Mouse (Mus musculus) kidney, postnatal 25 days (tissue): ENCODE data around the gene Tex52.

Source experiments
- DNase-seq, 2 experiments: peaks; one replicate each; pipeline ENCODE4 v3.0.0; 2021; ENCODE audit warnings: mixed read lengths in 2 of 2

Gene Tex52

GRCm38 (mm10) chr6:128375192-128375591 is at the start of gene Tex52, which contains the start of gene Gm44596:
Gene Tex52 (plus strand): TSS chr6:128375456.
Gene Gm44596 (plus strand): TSS chr6:128375503.
- DNase-seq = peak; percentile 33 to 56

DNA sequence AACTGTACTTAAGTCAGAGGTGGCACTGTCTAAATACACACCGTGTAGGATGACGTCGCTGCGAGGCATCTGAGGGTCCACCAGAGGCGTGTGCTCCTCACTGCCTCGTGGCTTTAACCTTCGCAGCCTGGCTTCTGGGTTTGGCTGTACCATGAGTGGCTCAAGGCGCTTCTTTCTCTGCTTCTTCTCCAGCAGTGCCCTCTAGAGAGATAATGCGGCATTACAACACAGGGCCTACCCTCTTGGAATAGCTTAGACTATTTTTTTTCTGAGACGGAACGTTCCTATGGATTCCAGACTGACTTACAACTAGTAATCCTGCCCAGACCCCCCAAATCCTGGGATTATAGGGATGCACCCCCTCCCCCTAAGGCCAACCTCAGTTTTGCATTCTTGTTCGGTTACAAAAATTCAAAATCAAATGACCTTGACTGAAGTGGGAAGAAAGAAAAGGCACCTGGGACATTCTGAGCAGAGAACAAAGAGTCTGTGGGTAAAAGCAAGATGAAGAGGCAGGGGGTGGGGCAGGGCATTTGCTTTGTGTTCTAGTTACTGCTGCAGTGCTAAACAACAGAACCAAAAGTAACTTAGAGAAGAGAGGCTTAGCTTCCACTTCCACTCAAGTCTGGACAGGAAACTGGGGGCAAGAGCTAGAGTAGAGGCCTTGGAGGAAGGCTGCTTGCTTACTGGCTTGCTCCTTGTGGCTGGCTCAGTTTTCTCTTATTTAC is 40.7 kb upstream of the Tex52 start:
- peak; percentile 70 to 87 for DNase-seq

GRCm38 (mm10) chr6:128337467-128337866 is 37.8 kb upstream of the Tex52 start:
- peak; percentile 58 to 73 for DNase-seq

DNA sequence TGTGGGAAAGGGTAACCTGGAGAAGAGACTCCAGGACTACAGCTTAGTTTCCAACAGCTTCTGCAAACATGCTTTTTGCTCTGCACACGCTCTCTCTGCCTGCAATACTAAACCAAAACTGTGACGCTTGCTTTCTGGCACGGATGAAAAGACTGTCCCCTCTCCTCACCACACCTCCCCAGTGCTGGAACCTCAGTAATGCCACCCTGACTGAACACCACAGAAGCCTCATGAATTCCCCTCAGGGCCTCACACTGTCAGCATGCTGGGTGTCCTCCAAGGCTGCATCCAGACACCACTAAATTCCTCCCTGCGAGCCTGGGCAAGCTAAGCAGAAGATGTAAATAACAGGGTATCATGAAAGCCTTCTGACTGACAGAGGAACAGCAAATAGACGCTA is 36.4 kb upstream of the Tex52 start:
- no peak for DNase-seq

- no peak for DNase-seq
Observed at GRCm38 (mm10) chr6:128341956-128342723, 33.1 kb upstream of the Tex52 start.

- no peak for DNase-seq
Observed at GRCm38 (mm10) chr6:128345623-128346022, 29.6 kb upstream of the Tex52 start.

- DNase-seq = no peak
Observed at GRCm38 (mm10) chr6:128346782-128347181, 28.5 kb upstream of the Tex52 start.

- DNase-seq = no peak
Observed at GRCm38 (mm10) chr6:128349711-128350110, 25.5 kb upstream of the Tex52 start.

- DNase-seq = no peak
Observed at GRCm38 (mm10) chr6:128354140-128354539, 21.1 kb upstream of the Tex52 start.

DNA sequence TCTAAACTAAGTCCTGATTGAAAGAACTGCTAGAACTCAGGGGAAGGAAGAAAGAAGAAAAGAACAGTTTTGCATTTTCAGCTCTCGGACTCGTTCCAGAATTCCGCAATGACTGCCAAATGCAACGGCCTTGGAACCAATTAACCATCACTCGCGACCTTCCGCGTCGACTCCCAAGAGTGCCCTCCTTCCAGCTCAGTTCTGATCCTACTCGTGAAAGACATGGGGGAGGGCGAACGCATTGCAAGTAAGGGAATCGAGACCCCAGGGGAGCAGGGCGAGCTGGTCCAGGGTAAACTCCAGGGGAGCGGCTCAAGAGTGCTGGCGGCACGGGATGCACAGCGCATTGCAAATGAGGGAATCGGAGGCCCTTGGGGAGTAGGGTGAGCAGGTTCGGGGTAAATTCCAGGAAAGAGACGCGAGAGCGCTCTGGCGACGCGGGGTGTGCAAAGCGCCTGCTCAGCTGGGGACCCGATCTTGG is 20.0 kb upstream of the Tex52 start:
- peak; percentile 68 to 74 for DNase-seq

DNA sequence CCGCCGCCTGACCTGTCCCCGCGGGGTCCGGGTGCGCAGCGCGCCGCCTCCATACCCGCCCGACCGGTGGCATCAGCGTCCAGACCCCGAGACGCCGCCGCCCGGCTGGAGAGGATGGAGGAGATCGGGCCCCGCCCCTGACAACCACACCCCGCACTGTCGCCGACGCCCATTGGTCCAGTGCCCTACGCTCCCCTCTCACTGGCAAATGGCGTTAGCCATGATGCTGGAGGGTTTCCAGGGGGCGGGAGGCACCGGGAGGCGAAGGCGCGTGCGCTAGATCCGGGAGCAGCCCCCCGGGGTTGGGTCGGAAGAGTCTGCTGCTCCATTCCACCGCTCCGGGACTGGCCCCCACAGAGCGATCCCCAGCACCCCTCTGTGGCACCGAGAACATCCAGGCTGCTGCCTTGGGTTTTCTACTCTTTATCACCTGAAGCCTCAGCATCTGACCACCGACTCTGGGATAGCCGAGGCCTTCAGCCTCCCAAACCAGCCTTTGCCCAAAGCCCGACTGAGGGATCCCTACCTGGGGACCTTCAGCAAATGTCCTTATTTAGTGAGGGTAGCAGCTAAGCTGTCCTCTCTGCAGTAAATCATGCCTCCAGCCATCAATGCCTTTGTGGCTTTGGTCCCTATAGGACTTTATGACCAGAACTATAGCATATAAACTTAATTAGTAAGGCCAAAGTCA is 19.4 kb upstream of the Tex52 start, which contains the start of gene Tulp3:
TSS of gene Tulp3 (minus strand) at position 126 of the 691 bp plus-strand sequence.
- DNase-seq = peak; percentile 98 to 99

DNA sequence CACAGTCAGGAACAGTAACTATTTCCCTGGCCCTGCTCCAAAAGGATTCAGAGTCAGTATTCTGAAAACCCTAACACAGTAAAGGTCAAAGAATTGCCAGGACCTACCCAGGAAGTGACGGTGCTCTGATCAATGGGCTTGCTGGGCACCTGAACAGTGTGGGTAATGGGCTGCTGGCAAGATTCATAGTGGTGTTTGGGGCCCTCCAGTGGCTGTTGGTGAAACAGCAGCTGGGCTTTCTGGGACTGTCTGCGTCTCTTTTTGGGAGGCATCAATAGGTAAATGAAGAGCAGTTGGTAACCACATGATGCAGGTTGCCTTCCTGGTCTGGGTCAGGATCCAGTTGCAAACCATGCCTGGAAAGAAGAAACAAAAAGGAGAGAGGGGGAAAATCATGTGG is 16.3 kb upstream of the Tex52 start:
- DNase-seq = peak; percentile 62 to 76

DNA sequence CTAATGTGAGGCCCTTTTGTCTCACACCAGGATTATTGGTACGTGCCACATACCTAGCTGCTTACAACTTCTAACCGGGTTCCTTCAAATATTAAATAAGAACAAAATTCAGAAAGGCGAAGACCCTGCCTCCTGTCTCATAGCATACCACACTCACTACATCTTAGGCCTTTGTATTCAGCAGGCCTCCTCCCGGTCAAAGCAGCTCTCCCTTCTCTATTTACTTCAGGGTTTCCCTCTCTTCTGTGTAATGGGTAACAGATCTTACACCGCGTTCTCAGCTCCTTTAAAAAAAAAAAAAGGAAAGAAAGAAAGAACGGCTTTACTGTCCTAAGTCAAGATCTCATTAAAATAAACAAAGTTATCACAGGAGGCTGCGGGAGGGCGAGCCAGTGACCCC is 13.4 kb upstream of the Tex52 start:
- no peak for DNase-seq

DNA sequence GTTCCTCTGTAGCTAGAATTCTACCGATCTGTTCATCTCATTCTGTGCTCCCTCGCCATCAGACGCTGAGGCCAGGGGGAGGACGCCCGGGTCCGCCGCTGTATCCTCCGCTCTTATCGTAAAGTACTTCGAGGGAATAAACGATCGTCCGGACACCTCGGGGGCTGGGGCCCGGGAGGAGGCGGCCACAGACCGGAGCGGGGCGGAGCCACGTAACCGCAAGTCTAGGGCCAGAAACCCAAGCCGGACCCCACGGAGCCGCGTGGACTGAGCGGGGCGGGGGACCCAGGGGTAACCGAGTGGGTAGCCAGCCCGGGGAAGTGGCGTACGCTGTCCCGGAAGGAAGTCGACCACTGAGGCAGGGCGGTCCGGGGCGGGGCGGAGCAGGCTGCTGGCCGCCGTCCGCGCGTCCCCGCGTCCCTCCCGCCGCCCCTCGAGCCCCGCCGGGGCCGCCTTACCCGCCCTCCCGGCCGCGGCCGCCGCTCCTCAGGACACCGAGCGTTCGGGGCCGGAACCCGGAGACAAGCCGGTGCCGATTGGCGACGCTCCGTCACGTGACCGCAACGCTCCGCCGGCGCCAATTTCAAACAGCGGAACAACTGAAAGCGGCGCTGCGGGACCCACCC is 12.8 kb upstream of the Tex52 start, which contains the start of the genes Rhno1 and Foxm1:
TSS of gene Rhno1 (minus strand) at position 531 of the 626 bp plus-strand sequence.
TSS of gene Foxm1 (plus strand) at position 587 of the 626 bp plus-strand sequence.
- peak; percentile 88 to 94 for DNase-seq

- DNase-seq = no peak
Observed at GRCm38 (mm10) chr6:128363007-128363825, 12.0 kb upstream of the Tex52 start.

- DNase-seq = no peak
Observed at GRCm38 (mm10) chr6:128364721-128365120, 10.5 kb upstream of the Tex52 start.

GRCm38 (mm10) chr6:128366466-128366865 is 8.8 kb upstream of the Tex52 start:
- no peak for DNase-seq

DNA sequence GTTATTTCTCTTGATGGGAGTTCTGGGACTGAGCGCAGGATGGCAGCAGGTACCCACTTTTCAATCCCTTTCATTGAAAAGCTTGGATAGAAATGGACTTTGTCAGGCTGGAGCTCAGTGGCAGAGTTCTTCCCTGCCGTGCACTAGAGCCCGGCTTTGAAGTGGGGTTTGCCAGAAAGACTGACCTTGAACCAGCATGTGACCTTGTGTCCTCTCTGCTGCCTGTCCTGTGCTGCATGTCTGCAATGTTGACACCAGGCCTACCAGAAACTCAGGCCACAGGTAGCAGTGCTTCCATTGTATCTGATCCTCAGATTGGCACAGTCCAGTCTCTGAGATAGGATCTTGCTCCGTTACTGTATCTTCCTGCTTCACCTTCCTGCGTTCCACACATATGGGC is 5.2 kb upstream of the Tex52 start:
- DNase-seq = no peak

DNA sequence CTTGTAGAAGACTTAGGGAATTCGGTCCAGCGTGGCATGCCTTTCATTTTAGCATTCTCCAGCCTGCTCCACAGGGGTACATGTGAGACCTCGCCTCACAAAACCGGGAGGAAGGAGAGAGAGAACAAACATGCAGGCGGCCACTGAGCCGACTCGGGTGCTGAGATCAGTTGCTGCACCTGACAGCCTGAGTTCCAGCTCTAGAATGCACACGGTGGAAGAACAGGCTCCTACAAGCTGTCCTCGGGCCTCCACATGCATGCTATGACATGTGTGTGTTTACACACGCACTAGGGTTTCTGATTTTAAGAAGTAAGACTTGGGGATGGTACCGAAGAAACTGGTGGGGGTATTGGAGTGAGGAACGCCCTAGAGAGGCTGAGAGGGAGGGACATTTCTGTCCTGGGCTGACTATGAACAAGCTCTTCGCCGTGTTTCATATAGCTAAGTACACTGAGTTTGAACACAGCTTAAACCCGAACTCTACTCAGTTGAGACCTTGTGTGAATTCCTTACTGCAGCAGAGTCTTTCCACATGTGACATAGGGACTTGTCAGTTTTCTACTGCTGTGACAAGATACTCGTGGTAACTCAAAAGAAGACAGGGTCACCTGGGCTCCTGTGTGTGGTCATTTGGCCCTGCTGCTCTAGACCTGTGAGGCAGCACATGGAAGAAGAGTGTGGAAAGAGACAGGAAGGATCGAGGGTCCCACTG is 1.3 kb downstream of the Tex52 start:
- DNase-seq = no peak

GRCm38 (mm10) chr6:128379636-128380035 is 4.4 kb downstream of the Tex52 start:
- no peak for DNase-seq
